Mouse (Mus musculus) gastrocnemius, postnatal 36 days (tissue): ENCODE results near the gene Edc3. TPM values are rescaled to one million over a fixed set of nuclear protein-coding genes. Genes with fewer than 3 reads are reported as not detected.

Source experiments
- DNase-seq, 2 experiments: peaks; one replicate each; pipeline ENCODE4 v3.0.0; 2022
- intact Hi-C: fragments of 180-260 bp; cut with DNase I; formaldehyde crosslinking; loops from one replicate; pipeline ENCODE4 v1.15.1; 2025
- long read RNA-seq, 2 experiments: library from polyadenylated mRNA; stranded (forward); transcript quantifications; one replicate each; pipeline ENCODE4 v2.0.0; 2021
- total RNA-seq, 2 experiments: library from RNA; stranded (reverse); gene quantifications; 2 replicates each; pipeline ENCODE4 v1.2.3; 2021

Edc3 gene
- total RNA-seq: 1 to 10 TPM; 4.8 to 6.3 TPM
- long read RNA-seq, experiment 1, full-length matches to known transcripts: 3 of 9 reads
- long read RNA-seq, experiment 1, partial matches to known transcripts: 2 of 9 reads
- long read RNA-seq, experiment 1, other reads (novel, unspliced or antisense): 4 of 9 reads
- long read RNA-seq, experiment 2, full-length matches to known transcripts: 4 of 6 reads
- long read RNA-seq, experiment 2, partial matches to known transcripts: 0 of 6 reads
- long read RNA-seq, experiment 2, other reads (novel, unspliced or antisense): 2 of 6 reads

- intact Hi-C loops: loop anchor here (5.0 kb wide), 1 partner anchor 34 kb away; no protein-coding TSS in a partner anchor
- DNase-seq: peak; percentile 83 to 88
These were observed at the start of gene Edc3 for GRCm38 (mm10) chr9:57708068-57708719. Edc3 (plus strand) TSS chr9:57708540.

GRCm38 (mm10) chr9:57658970-57659369, 49.4 kb upstream of the Edc3 start:
- intact Hi-C loops: loop anchor here (5.0 kb wide), 1 partner anchor 172 kb away; no protein-coding TSS in a partner anchor
- no peak for DNase-seq

GRCm38 (mm10) chr9:57659774-57660173, 48.6 kb upstream of the Edc3 start:
- peak; percentile 65 to 70 for DNase-seq
- intact Hi-C loops: loop anchor here (2.0 to 5.0 kb wide), 2 partner anchors 85 to 172 kb away; no protein-coding TSS in a partner anchor

- intact Hi-C loops: loop anchor here (2.0 kb wide), 1 partner anchor 84 kb away; no protein-coding TSS in a partner anchor
- no peak for DNase-seq
These were observed 47.8 kb upstream of the Edc3 start for GRCm38 (mm10) chr9:57660501-57660900.

GRCm38 (mm10) chr9:57661552-57661951, 46.8 kb upstream of the Edc3 start:
- no peak for DNase-seq
- intact Hi-C loops: loop anchor here (2.0 kb wide), 1 partner anchor 83 kb away; no protein-coding TSS in a partner anchor

GRCm38 (mm10) chr9:57664616-57665015, 43.7 kb upstream of the Edc3 start:
- intact Hi-C loops: no loop called here
- no peak for DNase-seq

- DNase-seq: no peak
- intact Hi-C loops: no loop called here
These were observed 41.8 kb upstream of the Edc3 start for GRCm38 (mm10) chr9:57666536-57666935.

- DNase-seq: no peak
- intact Hi-C loops: no loop called here
These were observed 41.2 kb upstream of the Edc3 start for GRCm38 (mm10) chr9:57667136-57667535.

GRCm38 (mm10) chr9:57667817-57668216, 40.5 kb upstream of the Edc3 start:
- intact Hi-C loops: no loop called here
- DNase-seq: no peak

GRCm38 (mm10) chr9:57668277-57668676, 40.1 kb upstream of the Edc3 start:
- intact Hi-C loops: no loop called here
- no peak for DNase-seq

- DNase-seq: no peak
- intact Hi-C loops: no loop called here
These were observed 38.8 kb upstream of the Edc3 start for GRCm38 (mm10) chr9:57669566-57669965.

- DNase-seq: no peak
- intact Hi-C loops: no loop called here
These were observed 37.3 kb upstream of the Edc3 start for GRCm38 (mm10) chr9:57671037-57671436.

- intact Hi-C loops: no loop called here
- DNase-seq: no peak
These were observed 36.8 kb upstream of the Edc3 start for GRCm38 (mm10) chr9:57671500-57671899.

- DNase-seq: no peak
- intact Hi-C loops: no loop called here
These were observed 26.9 kb upstream of the Edc3 start for GRCm38 (mm10) chr9:57681411-57681810.

- intact Hi-C loops: no loop called here
- no peak for DNase-seq
These were observed 24.8 kb upstream of the Edc3 start, which contains the start of gene Cyp1a2 for GRCm38 (mm10) chr9:57683520-57683919. Cyp1a2 (minus strand) TSS chr9:57683703.

GRCm38 (mm10) chr9:57686011-57686410, 22.3 kb upstream of the Edc3 start:
- intact Hi-C loops: no loop called here
- DNase-seq: no peak

GRCm38 (mm10) chr9:57687751-57688150, 20.6 kb upstream of the Edc3 start, which contains the start of gene Cyp1a1:
Cyp1a1 (plus strand) TSS chr9:57687928.
- intact Hi-C loops: no loop called here
- DNase-seq: no peak

- intact Hi-C loops: no loop called here
- DNase-seq: no peak
These were observed 20.2 kb upstream of the Edc3 start for GRCm38 (mm10) chr9:57688158-57688557.

GRCm38 (mm10) chr9:57688606-57689005, 19.7 kb upstream of the Edc3 start:
- DNase-seq: no peak
- intact Hi-C loops: no loop called here

- DNase-seq: no peak
- intact Hi-C loops: no loop called here
These were observed 14.2 kb upstream of the Edc3 start for GRCm38 (mm10) chr9:57694108-57694507.

- DNase-seq: peak; percentile 29 to 53
- intact Hi-C loops: no loop called here
These were observed 11.7 kb upstream of the Edc3 start for GRCm38 (mm10) chr9:57696380-57697285.
